Mouse (Mus musculus) 3134 (cell line): ENCODE data around the gene Ccdc66.

Experiments used
- DNase-seq: peaks from one replicate; pipeline ENCODE4 v3.0.0-alpha.2; 2011; ENCODE audit warnings: low spot score; ENCODE audit not compliant: insufficient read length; ENCODE audit errors: extremely low read depth

Ccdc66 gene

GRCm38 (mm10) chr14:27507894-27508643, at the start of gene Ccdc66:
Gene Ccdc66, minus strand, starts transcription at chr14:27508460.
- DNase-seq: peak; percentile 93

- DNase-seq: no peak
Observed at GRCm38 (mm10) chr14:27543838-27544426, 35.7 kb upstream of the Ccdc66 start.

GRCm38 (mm10) chr14:27536441-27536840, 28.2 kb upstream of the Ccdc66 start:
- no peak for DNase-seq

GRCm38 (mm10) chr14:27524541-27524940, 16.3 kb upstream of the Ccdc66 start:
- DNase-seq: no peak

GRCm38 (mm10) chr14:27508644-27509301, 513 bp upstream of the Ccdc66 start:
- DNase-seq: peak; percentile 10

- no peak for DNase-seq
Observed at GRCm38 (mm10) chr14:27501096-27501495, 7.2 kb downstream of the Ccdc66 start.

- no peak for DNase-seq
Observed at GRCm38 (mm10) chr14:27493516-27493915, 14.7 kb downstream of the Ccdc66 start.

- no peak for DNase-seq
Observed at GRCm38 (mm10) chr14:27491399-27491798, 16.9 kb downstream of the Ccdc66 start.

- no peak for DNase-seq
Observed at GRCm38 (mm10) chr14:27446963-27447362, 61.3 kb downstream of the Ccdc66 start.

GRCm38 (mm10) chr14:27444851-27445281, 63.4 kb downstream of the Ccdc66 start:
- no peak for DNase-seq

GRCm38 (mm10) chr14:27440921-27441320, 67.3 kb downstream of the Ccdc66 start:
- no peak for DNase-seq

GRCm38 (mm10) chr14:27436826-27437225, 71.4 kb downstream of the Ccdc66 start:
- DNase-seq: no peak

- no peak for DNase-seq
Observed at GRCm38 (mm10) chr14:27436116-27436515, 72.1 kb downstream of the Ccdc66 start.

GRCm38 (mm10) chr14:27432064-27432463, 76.2 kb downstream of the Ccdc66 start:
- no peak for DNase-seq
